Mouse (Mus musculus) testis, adult 2 months (tissue): Measurements from ENCODE around the gene Dstn. TPM values are rescaled to one million over a fixed set of nuclear protein-coding genes. Genes with fewer than 3 reads are reported as not detected.

Experiments used
- H3K27ac ChIP-seq: fragments of 200-500 bp; 2 replicates; pipeline ENCODE4 v1.5.1; 2012; ENCODE audit warnings: low read depth, low read length; ENCODE audit not compliant: control insufficient read depth, insufficient read depth
- H3K27me3 ChIP-seq: fragments of 200-500 bp; 2 replicates; pipeline ENCODE4 v1.6.1; 2012; ENCODE audit warnings: mild to moderate bottlenecking, low read length, moderate library complexity; ENCODE audit not compliant: control insufficient read depth, insufficient read depth
- H3K36me3 ChIP-seq: fragments of 200-500 bp; 2 replicates; pipeline ENCODE4 v1.6.1; 2012; ENCODE audit warnings: mild to moderate bottlenecking, low read length; ENCODE audit not compliant: control insufficient read depth, insufficient read depth
- H3K4me1 ChIP-seq: fragments of 200-500 bp; 2 replicates; pipeline ENCODE4 v1.6.1; 2012; ENCODE audit warnings: low read length; ENCODE audit not compliant: control insufficient read depth, insufficient read depth
- H3K4me3 ChIP-seq: fragments of 200-500 bp; 2 replicates; pipeline ENCODE4 v1.5.1; 2012; ENCODE audit warnings: low read depth, mild to moderate bottlenecking, low read length, moderate library complexity, mixed read lengths; ENCODE audit not compliant: control insufficient read depth
- CTCF ChIP-seq: fragments of 200-500 bp; IDR thresholded peaks from 2 replicates; pipeline ENCODE4 v1.5.1; 2012; ENCODE audit warnings: low read depth, mild to moderate bottlenecking, inconsistent platforms, low read length, moderate library complexity; ENCODE audit not compliant: control insufficient read depth, insufficient read depth, insufficient replicate concordance
- POLR2A ChIP-seq: fragments of 200-500 bp; IDR thresholded peaks from 2 replicates; pipeline ENCODE4 v1.6.1; 2012; ENCODE audit warnings: low read depth, mild to moderate bottlenecking, inconsistent platforms, low read length, moderate library complexity; ENCODE audit not compliant: control insufficient read depth
- polyA plus RNA-seq: library from polyadenylated mRNA; depleted of rRNA; stranded (reverse); fragments of >200 nt; gene quantifications from 2 replicates; pipeline ENCODE4 v1.2.3, GENCODE M21; 2012

Gene Dstn
- polyA plus RNA-seq, 1 experiment, result 11.8 TPM

DNA sequence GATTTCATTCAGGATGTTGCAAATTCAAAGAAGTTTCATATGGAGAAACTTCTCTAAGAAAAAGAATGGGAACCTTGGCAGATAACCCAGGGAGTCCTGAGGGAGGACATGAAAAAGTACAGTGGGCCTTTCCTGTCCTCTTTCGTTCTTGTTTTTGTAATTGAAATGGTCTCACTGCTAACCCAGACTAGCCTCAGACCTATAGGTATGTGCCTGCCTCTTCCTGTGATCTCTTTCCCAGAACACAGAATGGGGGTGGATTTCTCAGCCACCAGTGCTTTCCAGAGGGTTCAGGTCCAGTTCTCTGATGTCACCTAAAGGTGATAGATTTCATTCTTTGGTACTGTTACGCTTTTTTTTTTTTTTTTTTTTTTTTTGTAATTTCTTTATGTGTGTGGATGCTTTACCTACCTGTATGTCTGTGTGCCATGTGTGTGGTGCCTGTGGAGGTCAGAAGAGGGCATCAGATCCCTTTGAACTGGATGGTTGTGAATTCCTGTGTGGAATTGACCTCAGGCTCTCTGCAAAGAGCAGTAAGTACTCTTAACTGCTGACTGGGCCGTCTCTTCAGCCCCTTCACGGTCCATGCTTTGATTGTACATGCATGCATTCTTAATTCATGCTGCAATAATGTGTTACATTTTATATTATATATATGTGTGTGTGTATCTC lies 3.8 kb downstream of the Dstn start:
- Histone ChIP-seq H3K36me3 (no peaks in the 10 kb centered on the region), H3K27me3 (no peaks in the 10 kb centered on the region), H3K4me3 (no peak overlapping the region), H3K27ac (no peak overlapping the region), H3K4me1 (peaks cover 5% of the 10 kb centered on the region)
- no peak for TF ChIP-seq POLR2A
- TF ChIP-seq CTCF, result no peak

DNA sequence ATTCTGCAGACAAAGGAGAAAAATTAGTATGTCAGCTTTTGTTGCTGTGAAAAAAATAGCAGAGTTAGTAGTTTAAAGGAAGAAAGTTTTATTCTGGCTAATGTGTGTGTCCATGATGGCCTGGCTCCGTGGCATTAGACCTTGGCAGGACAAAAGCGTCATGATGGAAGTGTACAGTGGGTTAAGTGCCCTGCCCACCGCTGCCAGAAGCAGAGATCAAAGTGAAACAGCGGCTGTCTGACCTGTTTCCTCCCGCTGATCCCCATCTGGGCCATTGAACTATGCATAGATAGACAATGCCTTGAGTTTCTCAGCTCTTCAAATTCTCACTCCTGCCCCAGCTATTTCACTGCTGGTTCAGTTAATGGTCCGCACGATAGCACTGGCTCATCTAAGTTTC lies 9.0 kb downstream of the Dstn start:
- H3K27ac ChIP-seq, result no peak overlapping the region

DNA sequence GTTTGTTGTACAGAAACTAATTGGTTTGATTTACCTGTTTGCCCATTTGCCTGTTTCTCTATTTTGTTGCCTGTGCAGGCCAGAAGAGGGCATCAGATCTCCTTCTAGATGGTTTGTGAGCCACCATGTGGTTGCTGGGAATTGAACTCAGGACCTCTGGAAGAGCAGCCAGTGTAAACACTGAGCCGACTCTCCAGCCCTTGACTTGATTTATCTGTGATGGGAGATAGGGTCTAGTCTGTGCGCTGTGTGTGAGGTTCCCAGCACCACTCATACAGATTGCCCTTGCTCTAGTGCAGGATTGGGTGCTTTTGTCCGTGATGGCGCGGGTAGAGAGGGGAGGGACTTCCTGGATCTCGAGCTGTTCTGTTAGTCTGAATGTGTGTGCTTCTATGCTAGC lies 10.7 kb downstream of the Dstn start:
- H3K4me3 ChIP-seq, result no peak overlapping the region
- no peak overlapping the region for H3K27ac ChIP-seq
- TF ChIP-seq CTCF (no peak), POLR2A (no peak)

More for the DNA sequence above, 9.0 kb downstream of the Dstn start:
- no peaks in the 10 kb centered on the region for H3K36me3 ChIP-seq
- no peaks in the 10 kb centered on the region for H3K4me1 ChIP-seq
- H3K27me3 ChIP-seq, result no peaks in the 10 kb centered on the region
- TF ChIP-seq CTCF (no peak), POLR2A (no peak)
- no peak overlapping the region for H3K4me3 ChIP-seq

DNA sequence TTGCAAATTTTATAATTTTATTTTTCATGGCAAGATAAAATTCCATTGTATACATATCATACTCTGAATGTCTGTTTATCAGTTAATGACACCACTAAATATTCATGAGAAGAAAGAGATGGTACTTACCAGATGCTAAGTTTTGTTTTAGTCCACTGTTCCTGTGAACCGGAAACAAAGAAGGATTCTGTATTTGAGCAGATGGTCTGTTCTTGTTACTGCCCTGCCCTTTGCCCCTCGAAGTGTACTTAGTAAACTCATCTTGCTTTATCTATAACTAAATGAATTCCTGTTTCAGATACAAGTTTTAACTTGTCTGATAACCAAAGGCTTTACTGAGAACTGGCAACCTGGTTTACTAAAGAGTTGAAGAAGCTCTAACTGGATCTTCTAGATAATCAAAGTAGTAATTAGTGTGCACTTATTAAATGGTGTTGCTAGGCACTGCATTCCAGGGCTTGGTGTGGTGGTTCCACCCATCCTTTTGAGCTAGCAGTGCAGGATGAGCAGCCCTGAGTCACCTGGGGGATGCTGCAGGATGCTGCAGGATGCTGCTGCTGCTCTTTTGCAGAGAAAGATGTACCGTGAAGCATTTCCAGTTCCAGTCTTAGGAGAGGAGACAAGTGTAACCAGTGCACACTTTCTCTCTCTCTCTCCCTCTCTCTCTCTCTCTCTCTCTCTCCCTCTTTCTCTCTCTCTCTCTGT lies 14.6 kb downstream of the Dstn start:
- H3K27ac ChIP-seq, result no peak overlapping the region
- TF ChIP-seq POLR2A (no peak), CTCF (no peak)
- no peaks in the 10 kb centered on the region for H3K27me3 ChIP-seq
- H3K4me1 ChIP-seq, result no peaks in the 10 kb centered on the region
- no peak overlapping the region for H3K4me3 ChIP-seq
- H3K36me3 ChIP-seq, result no peaks in the 10 kb centered on the region

More for the DNA sequence above, 10.7 kb downstream of the Dstn start:
- Histone ChIP-seq H3K27me3 (no peaks in the 10 kb centered on the region), H3K4me1 (no peaks in the 10 kb centered on the region), H3K36me3 (no peaks in the 10 kb centered on the region)

DNA sequence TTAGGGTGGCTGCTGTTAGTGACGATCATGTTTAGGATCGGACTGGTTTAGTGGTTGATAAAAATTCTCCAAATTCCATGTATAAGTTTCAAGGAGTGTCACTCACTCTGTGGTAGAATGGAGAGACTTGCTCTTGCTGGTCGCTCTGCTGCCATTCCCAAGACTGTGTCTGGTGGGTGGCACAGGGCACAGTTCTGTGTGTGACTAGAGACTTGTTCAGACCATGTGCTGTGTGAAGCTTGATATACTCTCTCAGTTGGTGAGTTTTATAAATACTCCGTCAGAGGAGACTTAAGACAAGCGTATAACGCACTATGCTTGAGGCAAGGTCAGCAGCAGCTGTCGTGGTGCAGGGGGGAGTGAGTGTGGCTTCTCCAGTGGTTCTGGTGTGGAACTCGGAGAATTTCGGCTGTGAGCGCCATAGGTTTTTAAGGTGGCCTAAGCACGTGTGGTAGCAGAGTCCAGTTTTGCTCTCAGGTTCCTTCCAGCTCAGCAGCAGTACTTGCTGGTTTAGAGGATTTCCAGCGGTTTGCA lies 17.3 kb downstream of the Dstn start:
- Histone ChIP-seq H3K36me3 (no peaks in the 10 kb centered on the region), H3K4me3 (no peak overlapping the region), H3K4me1 (no peaks in the 10 kb centered on the region), H3K27ac (no peak overlapping the region), H3K27me3 (no peaks in the 10 kb centered on the region)
- TF ChIP-seq CTCF, result no peak
- no peak for TF ChIP-seq POLR2A

DNA sequence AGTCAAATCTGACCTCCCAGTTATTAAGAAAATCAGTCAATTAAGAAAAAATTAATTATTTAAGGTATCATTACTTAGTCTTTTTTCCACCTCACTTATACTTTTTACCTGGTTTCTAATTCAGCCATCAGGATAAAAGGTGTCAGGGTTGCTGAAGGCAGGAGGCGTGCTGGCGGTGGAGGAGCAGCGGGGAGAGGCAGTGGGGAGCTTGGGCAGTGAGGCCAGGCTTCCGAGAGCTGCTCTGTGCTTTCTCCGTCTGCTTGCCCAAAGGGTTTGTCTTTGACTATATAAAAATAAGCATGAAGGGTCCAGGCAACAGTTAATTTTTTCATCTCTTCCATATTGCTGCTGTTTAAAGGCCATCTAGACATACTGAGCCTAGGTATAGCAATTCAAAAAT lies 18.4 kb downstream of the Dstn start:
- no peaks in the 10 kb centered on the region for H3K27me3 ChIP-seq
- H3K4me3 ChIP-seq, result no peak overlapping the region
- H3K4me1 ChIP-seq, result no peaks in the 10 kb centered on the region
- H3K36me3 ChIP-seq, result no peaks in the 10 kb centered on the region
- no peak for TF ChIP-seq CTCF
- TF ChIP-seq POLR2A, result no peak
- H3K27ac ChIP-seq, result no peak overlapping the region

DNA sequence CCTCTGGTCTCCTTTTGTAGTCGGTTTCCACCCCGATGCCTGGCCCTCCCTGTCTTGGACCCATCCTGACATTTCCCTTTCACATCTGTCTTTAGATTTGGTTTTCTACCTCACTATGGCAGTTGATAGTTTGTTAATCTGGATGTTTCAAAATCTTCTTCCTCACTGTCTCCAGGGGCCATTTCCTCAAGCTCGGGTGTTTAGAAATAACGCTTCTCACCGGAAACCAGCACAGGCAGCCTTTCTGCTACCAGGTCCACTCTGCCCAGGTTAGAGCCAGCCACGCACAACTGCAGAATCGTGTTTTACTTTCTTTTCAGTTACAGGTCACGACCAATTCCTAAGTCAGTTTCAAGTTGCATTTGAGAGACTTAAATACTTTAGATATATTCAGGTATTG lies 19.3 kb downstream of the Dstn start:
- Histone ChIP-seq H3K27ac (no peak overlapping the region), H3K4me3 (no peak overlapping the region), H3K36me3 (no peaks in the 10 kb centered on the region), H3K27me3 (no peaks in the 10 kb centered on the region), H3K4me1 (no peaks in the 10 kb centered on the region)
- TF ChIP-seq POLR2A (no peak), CTCF (no peak)
